Mouse (Mus musculus) heart, embryonic 13.5 days (tissue): ENCODE data around the gene Fbxo34. TPM values are rescaled to one million over a fixed set of nuclear protein-coding genes. Genes with fewer than 3 reads are reported as not detected.
"Not testable (repeated sequence)": the region's sequence is repeated elsewhere in the genome, so short reads cannot be mapped to it uniquely, and the experiment has no call there.

Source experiments
- ATAC-seq: fragments of 200-750 bp; cut with Nextera tagmentation; 2 replicates; pipeline ENCODE4 v1.8.0; 2017; ENCODE audit warnings: moderate TSS enrichment; ENCODE audit not compliant: insufficient number of reproducible peaks, low FRiP score, low TSS enrichment; ENCODE audit errors: extremely low read depth
- H3K27ac ChIP-seq: fragments of 300-500 bp; sonication (generic); replicated peaks from 2 replicates; pipeline ENCODE4 v1.5.1; 2015; ENCODE audit warnings: moderate library complexity, mild to moderate bottlenecking, inconsistent platforms
- H3K27me3 ChIP-seq: fragments of 300-500 bp; sonication (generic); replicated peaks from 2 replicates; pipeline ENCODE4 v1.6.1; 2015; ENCODE audit warnings: mild to moderate bottlenecking, inconsistent platforms
- H3K36me3 ChIP-seq: fragments of 300-500 bp; sonication (generic); 2 replicates; pipeline ENCODE4 v1.6.1; 2015; ENCODE audit warnings: mild to moderate bottlenecking, inconsistent platforms
- H3K4me1 ChIP-seq: fragments of 300-500 bp; sonication (generic); 2 replicates; pipeline ENCODE4 v1.6.1; 2015; ENCODE audit warnings: inconsistent platforms
- H3K4me2 ChIP-seq: fragments of 300-500 bp; sonication (generic); 2 replicates; pipeline ENCODE4 v1.6.1; 2015; ENCODE audit warnings: inconsistent platforms, mild to moderate bottlenecking, moderate library complexity
- H3K4me3 ChIP-seq: fragments of 300-500 bp; sonication (generic); 2 replicates; pipeline ENCODE4 v1.5.1; 2015; ENCODE audit warnings: moderate library complexity, mild to moderate bottlenecking, inconsistent platforms
- H3K9ac ChIP-seq: fragments of 300-500 bp; sonication (generic); 2 replicates; pipeline ENCODE4 v1.6.1; 2015; ENCODE audit warnings: inconsistent platforms, mild to moderate bottlenecking, moderate library complexity
- H3K9me3 ChIP-seq: fragments of 300-500 bp; sonication (generic); 2 replicates; pipeline ENCODE4 v1.6.1; 2016; ENCODE audit warnings: inconsistent platforms
- WGBS: fragments of 180-500 bp; shearing (Covaris S2); methylation state at CpG from one replicate; pipeline ENCODE4 v1.1.7; 2015; ENCODE audit warnings: mixed read lengths; 5-methylcytosine and 5-hydroxymethylcytosine counted together
- polyA plus RNA-seq: library from polyadenylated mRNA; unstranded; fragments of >200 nt; fragmentation: Nextera tagmentation; extraction: Ambion mirVana; gene quantifications from 2 replicates; pipeline ENCODE4 v1.2.1, GENCODE M21; 2015

The Fbxo34 gene
- polyA plus RNA-seq, result 15.1 and 16.0 TPM in 2 replicates

GRCm38 (mm10) chr14:47450121-47450520, at the start of gene Fbxo34:
Fbxo34 (plus strand) TSS chr14:47450421.
- 82% methylated on average over 3 of the region's 5 CpGs for WGBS
- not testable (repeated sequence) for H3K9ac ChIP-seq, H3K36me3 ChIP-seq, ATAC-seq, H3K9me3 ChIP-seq, H3K4me1 ChIP-seq, H3K4me3 ChIP-seq, H3K4me2 ChIP-seq, H3K27ac ChIP-seq, H3K27me3 ChIP-seq

GRCm38 (mm10) chr14:47402735-47403134, 47.5 kb upstream of the Fbxo34 start:
- Histone ChIP-seq H3K36me3 (peaks cover 99% of the 10 kb centered on the region), H3K9me3 (no peaks in the 10 kb centered on the region), H3K4me2 (no peak overlapping the region), H3K27me3 (no peaks in the 10 kb centered on the region), H3K27ac (no peak overlapping the region), H3K9ac (no peak overlapping the region), H3K4me1 (no peaks in the 10 kb centered on the region), H3K4me3 (no peak overlapping the region)
- ATAC-seq, result no peak
- WGBS, result 92% methylated on average over 8 of the region's 8 CpGs

GRCm38 (mm10) chr14:47406000-47406399, 44.2 kb upstream of the Fbxo34 start:
- H3K4me2 ChIP-seq, result no peak overlapping the region
- H3K9me3 ChIP-seq, result no peaks in the 10 kb centered on the region
- no peak overlapping the region for H3K9ac ChIP-seq
- no peak overlapping the region for H3K4me3 ChIP-seq
- no peak for ATAC-seq
- no peaks in the 10 kb centered on the region for H3K27me3 ChIP-seq
- no peak overlapping the region for H3K27ac ChIP-seq
- H3K4me1 ChIP-seq, result no peaks in the 10 kb centered on the region
- WGBS, result 84% methylated on average over 9 of the region's 9 CpGs
- H3K36me3 ChIP-seq, result peaks cover 99% of the 10 kb centered on the region

GRCm38 (mm10) chr14:47417346-47417745, 32.9 kb upstream of the Fbxo34 start:
- Histone ChIP-seq H3K4me1 (peaks cover 21% of the 10 kb centered on the region), H3K36me3 (peaks cover 41% of the 10 kb centered on the region), H3K27me3 (no peaks in the 10 kb centered on the region), H3K4me2 (peak overlapping the region; percentile 79), H3K27ac (no peak overlapping the region), H3K9me3 (no peaks in the 10 kb centered on the region), H3K9ac (peak overlapping the region; percentile 83), H3K4me3 (peak overlapping the region; percentile 75)
- ATAC-seq, result no peak
- WGBS, result 35% methylated on average over 3 of the region's 3 CpGs

GRCm38 (mm10) chr14:47417775-47418665, 32.2 kb upstream of the Fbxo34 start, which contains the start of gene Dlgap5:
Dlgap5 (minus strand) TSS chr14:47418407.
- ATAC-seq, result peak; percentile 90
- H3K36me3 ChIP-seq, result peaks cover 35% of the 10 kb centered on the region
- peaks cover 21% of the 10 kb centered on the region for H3K4me1 ChIP-seq
- H3K27me3 ChIP-seq, result no peaks in the 10 kb centered on the region
- H3K4me2 ChIP-seq, result peak within 1 kb of the TSS; percentile 79
- H3K27ac ChIP-seq, result peak within 1 kb of the TSS; percentile 62
- 2% methylated on average over 36 of the region's 36 CpGs for WGBS
- H3K9ac ChIP-seq, result peak within 1 kb of the TSS; percentile 83
- peak within 1 kb of the TSS; percentile 75 for H3K4me3 ChIP-seq
- no peaks in the 10 kb centered on the region for H3K9me3 ChIP-seq

GRCm38 (mm10) chr14:47418666-47418991, 31.6 kb upstream of the Fbxo34 start:
- 37% methylated on average over 5 of the region's 5 CpGs for WGBS
- peak overlapping the region; percentile 32; the same call in 1 of the 2 replicates for H3K27ac ChIP-seq
- peak overlapping the region; percentile 78 for H3K9ac ChIP-seq
- H3K9me3 ChIP-seq, result no peaks in the 10 kb centered on the region
- peaks cover 21% of the 10 kb centered on the region for H3K4me1 ChIP-seq
- peak overlapping the region; percentile 79 for H3K4me2 ChIP-seq
- no peak for ATAC-seq
- H3K36me3 ChIP-seq, result peaks cover 29% of the 10 kb centered on the region
- H3K27me3 ChIP-seq, result no peaks in the 10 kb centered on the region
- peak overlapping the region; percentile 75 for H3K4me3 ChIP-seq

- 77% methylated on average over 9 of the region's 9 CpGs for WGBS
- Histone ChIP-seq H3K9ac (no peak overlapping the region), H3K4me3 (0 out of 2 replicates have a peak overlapping the region, but pooled peaks have one; percentile 75), H3K36me3 (peaks cover 24% of the 10 kb centered on the region), H3K27me3 (no peaks in the 10 kb centered on the region), H3K4me1 (peaks cover 21% of the 10 kb centered on the region), H3K9me3 (no peaks in the 10 kb centered on the region), H3K27ac (peak overlapping the region; percentile 32; the same call in 1 of the 2 replicates), H3K4me2 (0 out of 2 replicates have a peak overlapping the region, but pooled peaks have one; percentile 79)
- ATAC-seq, result no peak
Observed at GRCm38 (mm10) chr14:47419034-47419625, 31.1 kb upstream of the Fbxo34 start.

GRCm38 (mm10) chr14:47419723-47420276, 30.4 kb upstream of the Fbxo34 start:
- Histone ChIP-seq H3K4me2 (no peak overlapping the region), H3K27ac (no peak overlapping the region), H3K36me3 (peaks cover 17% of the 10 kb centered on the region), H3K9ac (no peak overlapping the region), H3K27me3 (no peaks in the 10 kb centered on the region), H3K4me3 (no peak overlapping the region), H3K9me3 (no peaks in the 10 kb centered on the region), H3K4me1 (peaks cover 21% of the 10 kb centered on the region)
- ATAC-seq, result no peak
- 88% methylated on average over 24 of the region's 24 CpGs for WGBS

- Histone ChIP-seq H3K27me3 (no peaks in the 10 kb centered on the region), H3K27ac (no peak overlapping the region), H3K9me3 (no peaks in the 10 kb centered on the region), H3K4me1 (peaks cover 18% of the 10 kb centered on the region), H3K36me3 (no peaks in the 10 kb centered on the region), H3K9ac (no peak overlapping the region), H3K4me2 (no peak overlapping the region), H3K4me3 (no peak overlapping the region)
- WGBS, result 27% methylated on average over 2 of the region's 2 CpGs
- no peak for ATAC-seq
Observed at GRCm38 (mm10) chr14:47421606-47422005, 28.6 kb upstream of the Fbxo34 start.

GRCm38 (mm10) chr14:47422466-47422865, 27.8 kb upstream of the Fbxo34 start:
- no peaks in the 10 kb centered on the region for H3K27me3 ChIP-seq
- no peaks in the 10 kb centered on the region for H3K9me3 ChIP-seq
- H3K9ac ChIP-seq, result no peak overlapping the region
- H3K27ac ChIP-seq, result no peak overlapping the region
- no peak overlapping the region for H3K4me2 ChIP-seq
- 60% methylated on average over 4 of the region's 4 CpGs for WGBS
- H3K36me3 ChIP-seq, result no peaks in the 10 kb centered on the region
- no peak for ATAC-seq
- H3K4me3 ChIP-seq, result no peak overlapping the region
- peaks cover 9% of the 10 kb centered on the region for H3K4me1 ChIP-seq

- Histone ChIP-seq H3K4me2 (no peak overlapping the region), H3K9me3 (no peaks in the 10 kb centered on the region), H3K27ac (no peak overlapping the region), H3K4me1 (no peaks in the 10 kb centered on the region), H3K36me3 (no peaks in the 10 kb centered on the region), H3K9ac (no peak overlapping the region), H3K4me3 (no peak overlapping the region), H3K27me3 (no peaks in the 10 kb centered on the region)
- no peak for ATAC-seq
Observed at GRCm38 (mm10) chr14:47432987-47433386, 17.2 kb upstream of the Fbxo34 start.
